Mouse (Mus musculus): Measurements from ENCODE around the gene Rnf212b.

GRCm38 (mm10) chr14:54788231-54788630 lies 25.7 kb upstream of the Rnf212b start:
- no peak for TF ChIP-seq POLR2A (IDR thresholded peaks at IDR 0.05; ENCODE audit: extremely low read depth, insufficient read depth, low read length)
- no peak for TF ChIP-seq CTCF (IDR thresholded peaks at IDR 0.05; ENCODE audit: low read depth, low read length)
